Mouse (Mus musculus) heart, embryonic 14.5 days (tissue): Measurements from ENCODE around the gene Lgals8. TPM values are rescaled to one million over a fixed set of nuclear protein-coding genes. Genes with fewer than 3 reads are reported as not detected.

ENCODE experiments used
- ATAC-seq: fragments of 200-750 bp; cut with Nextera tagmentation; 2 replicates; pipeline ENCODE4 v1.8.0; 2017; ENCODE audit warnings: low read depth, moderate TSS enrichment; ENCODE audit not compliant: insufficient number of reproducible peaks, insufficient read depth, low FRiP score
- H3K27ac ChIP-seq, 2 experiments: fragments of 200-500 bp in 1 of 2; fragments of 300-500 bp in 1 of 2; sonication (generic) in 1 of 2; replicated peaks in 1 of 2; 2 replicates each; pipeline ENCODE4 v1.5.1; 2012 to 2014; ENCODE audit warnings: low read depth in 2 of 2, low read length in 2 of 2, control low read depth in 1 of 2, mild to moderate bottlenecking in 1 of 2, mixed read lengths in 1 of 2; ENCODE audit not compliant: control insufficient read depth in 1 of 2, insufficient read depth in 1 of 2
- H3K27me3 ChIP-seq: fragments of 300-500 bp; sonication (generic); 2 replicates; pipeline ENCODE4 v1.6.1; 2014; ENCODE audit warnings: mild to moderate bottlenecking, low read length, control low read depth; ENCODE audit not compliant: control insufficient read depth, insufficient read depth
- H3K36me3 ChIP-seq: fragments of 300-500 bp; sonication (generic); 2 replicates; pipeline ENCODE4 v1.6.1; 2014; ENCODE audit warnings: mild to moderate bottlenecking, control low read depth, low read length, mixed read lengths; ENCODE audit not compliant: control insufficient read depth, insufficient read depth
- H3K4me1 ChIP-seq, 2 experiments: fragments of 200-500 bp in 1 of 2; fragments of 300-500 bp in 1 of 2; sonication (generic) in 1 of 2; 2 replicates each; pipeline ENCODE4 v1.6.1; 2012 to 2014; ENCODE audit warnings: low read length in 2 of 2, control low read depth in 1 of 2, mixed read lengths in 1 of 2; ENCODE audit not compliant: control insufficient read depth in 2 of 2, insufficient read depth in 2 of 2
- H3K4me2 ChIP-seq: fragments of 300-500 bp; sonication (generic); 2 replicates; pipeline ENCODE4 v1.6.1; 2014; ENCODE audit warnings: mild to moderate bottlenecking, low read length
- H3K4me3 ChIP-seq, 2 experiments: fragments of 200-500 bp in 1 of 2; fragments of 300-500 bp in 1 of 2; sonication (generic) in 1 of 2; 2 replicates each; pipeline ENCODE4 v1.5.1; 2012 to 2014; ENCODE audit warnings: low read length in 2 of 2, mild to moderate bottlenecking in 2 of 2, control low read depth in 1 of 2, low read depth in 1 of 2, moderate library complexity in 1 of 2; ENCODE audit not compliant: control insufficient read depth in 1 of 2, insufficient read depth in 1 of 2
- H3K9ac ChIP-seq: fragments of 300-500 bp; sonication (generic); 2 replicates; pipeline ENCODE4 v1.6.1; 2014; ENCODE audit warnings: mild to moderate bottlenecking, low read length
- H3K9me3 ChIP-seq: fragments of 300-500 bp; sonication (generic); 2 replicates; pipeline ENCODE4 v1.6.1; 2016; ENCODE audit warnings: low read length, control low read depth; ENCODE audit not compliant: control insufficient read depth
- WGBS: fragments of 180-500 bp; shearing (Covaris S2); extraction: QIAGEN DNeasy Blood & Tissue Kit; methylation state at CpG from one replicate; pipeline ENCODE4 v1.1.7; 2014; 5-methylcytosine and 5-hydroxymethylcytosine counted together
- polyA plus RNA-seq: library from polyadenylated mRNA; unstranded; fragments of >200 nt; fragmentation: Nextera tagmentation; extraction: Ambion mirVana; gene quantifications from 2 replicates; pipeline ENCODE4 v1.2.1, GENCODE M21; 2014

Lgals8 gene
- 16.0 and 16.5 TPM in 2 replicates for polyA plus RNA-seq

- no peak within 1 kb of the TSS for H3K4me2 ChIP-seq
- 71% methylated on average over 1 of the region's 1 CpGs for WGBS
- no peak within 1 kb of the TSS for H3K27ac ChIP-seq
- peaks cover 5 to 11% of the 10 kb centered on the region in 2 experiments; a peak in 3 of 4 replicates for H3K4me1 ChIP-seq
- no peak within 1 kb of the TSS for H3K9ac ChIP-seq
- H3K27me3 ChIP-seq = no peaks in the 10 kb centered on the region
- ATAC-seq = no peak
- H3K4me3 ChIP-seq = no peak within 1 kb of the TSS
- H3K9me3 ChIP-seq = no peaks in the 10 kb centered on the region
- no peaks in the 10 kb centered on the region for H3K36me3 ChIP-seq
Measured at GRCm38 (mm10) chr13:12464844-12465243, at the start of gene Lgals8. Gene Lgals8 (minus strand): TSS chr13:12464944.

- ATAC-seq = no peak
- no peaks in the 10 kb centered on the region for H3K27me3 ChIP-seq
- H3K9ac ChIP-seq = no peak overlapping the region
- 73% methylated on average over 9 of the region's 9 CpGs for WGBS
- H3K4me1 ChIP-seq = no peaks in the 10 kb centered on the region
- H3K27ac ChIP-seq = no peak overlapping the region
- H3K9me3 ChIP-seq = no peaks in the 10 kb centered on the region
- no peaks in the 10 kb centered on the region for H3K36me3 ChIP-seq
- no peak overlapping the region for H3K4me2 ChIP-seq
- H3K4me3 ChIP-seq = no peak overlapping the region
Measured at GRCm38 (mm10) chr13:12511189-12511965, 46.6 kb upstream of the Lgals8 start.

DNA sequence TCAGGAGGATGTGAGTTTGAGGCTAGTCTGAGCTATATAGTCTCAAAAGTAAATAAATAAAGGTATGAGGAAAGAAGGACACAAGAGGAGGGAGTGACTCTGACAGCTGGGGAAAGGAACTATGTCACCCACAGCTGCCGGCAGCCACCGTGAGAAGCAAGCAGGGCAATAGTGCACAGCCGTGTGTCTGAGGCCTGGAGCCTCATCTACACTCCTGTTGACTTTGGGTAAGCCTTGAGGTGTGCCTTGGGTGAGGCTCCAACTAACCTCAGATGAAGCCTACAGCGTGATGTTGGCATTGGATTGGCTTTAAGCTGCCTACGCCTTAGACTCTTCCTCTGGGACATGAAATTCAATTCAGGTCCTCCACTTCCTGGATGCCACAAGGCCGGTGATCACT lies 45.3 kb upstream of the Lgals8 start:
- peaks cover 3 to 6% of the 10 kb centered on the region in 2 experiments; a peak in 2 of 4 replicates for H3K4me1 ChIP-seq
- no peaks in the 10 kb centered on the region for H3K36me3 ChIP-seq
- ATAC-seq = no peak
- H3K4me3 ChIP-seq = no peak overlapping the region
- no peak overlapping the region for H3K4me2 ChIP-seq
- no peaks in the 10 kb centered on the region for H3K9me3 ChIP-seq
- 81% methylated on average over 6 of the region's 6 CpGs for WGBS
- no peak overlapping the region for H3K9ac ChIP-seq
- H3K27me3 ChIP-seq = no peaks in the 10 kb centered on the region
- H3K27ac ChIP-seq = no peak overlapping the region

DNA sequence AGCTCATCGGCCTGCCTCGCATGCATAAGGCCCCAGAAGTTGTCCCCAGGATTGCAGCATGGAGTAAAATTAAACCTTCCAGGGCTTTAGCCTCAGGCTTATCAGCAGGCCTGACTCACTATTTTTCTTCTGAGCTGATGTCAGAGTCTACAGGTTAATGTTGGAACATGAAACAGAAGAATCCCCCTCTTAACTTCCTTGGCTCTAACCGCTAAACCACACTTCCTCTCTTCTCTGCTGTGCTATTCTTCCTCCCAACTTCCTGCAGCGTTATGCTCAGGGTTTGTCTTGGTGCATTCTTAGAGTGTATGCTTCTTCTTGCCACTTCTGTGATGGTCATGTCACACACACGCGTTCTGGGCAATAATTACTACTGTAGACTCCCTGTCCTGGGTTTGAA lies 42.7 kb upstream of the Lgals8 start:
- Histone ChIP-seq H3K27ac (no peak overlapping the region), H3K9ac (no peak overlapping the region), H3K27me3 (no peaks in the 10 kb centered on the region), H3K9me3 (no peaks in the 10 kb centered on the region), H3K4me2 (no peak overlapping the region), H3K4me1 (peaks cover 5 to 6% of the 10 kb centered on the region in 2 experiments; a peak in 2 of 4 replicates), H3K36me3 (no peaks in the 10 kb centered on the region), H3K4me3 (no peak overlapping the region)
- WGBS = 82% methylated on average over 6 of the region's 6 CpGs
- no peak for ATAC-seq

GRCm38 (mm10) chr13:12505359-12505758 lies 40.6 kb upstream of the Lgals8 start:
- H3K4me2 ChIP-seq = no peak overlapping the region
- WGBS = 46% methylated on average over 3 of the region's 3 CpGs
- peaks cover 5 to 6% of the 10 kb centered on the region in 2 experiments; a peak in 2 of 4 replicates for H3K4me1 ChIP-seq
- H3K4me3 ChIP-seq = no peak overlapping the region
- ATAC-seq = no peak
- no peaks in the 10 kb centered on the region for H3K36me3 ChIP-seq
- H3K9ac ChIP-seq = no peak overlapping the region
- no peaks in the 10 kb centered on the region for H3K27me3 ChIP-seq
- no peaks in the 10 kb centered on the region for H3K9me3 ChIP-seq
- H3K27ac ChIP-seq = no peak overlapping the region

DNA sequence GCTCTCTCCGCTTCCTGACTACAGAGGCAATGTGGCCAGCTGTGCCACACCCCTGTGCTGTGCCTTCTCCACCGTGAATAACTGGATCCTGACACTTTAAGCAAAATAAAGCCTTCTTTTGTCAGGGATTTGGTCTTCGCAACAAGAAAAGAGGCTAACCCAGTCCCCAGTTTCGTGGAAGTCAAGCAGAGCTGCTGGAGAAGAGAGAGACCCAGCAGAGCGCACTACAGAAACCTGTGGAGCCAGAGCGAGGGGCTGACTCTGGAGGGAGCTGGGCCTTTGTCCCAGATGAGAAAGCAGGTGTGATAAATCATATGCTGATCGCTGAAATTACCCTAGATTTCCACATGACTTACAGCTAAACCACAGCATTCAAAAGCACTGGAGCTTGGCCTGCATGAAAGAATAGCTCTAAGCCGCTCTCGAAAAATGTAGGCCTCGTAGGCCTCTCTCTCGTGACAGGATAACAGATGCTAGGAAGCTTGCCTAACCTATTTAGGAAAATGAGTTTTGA lies 38.6 kb upstream of the Lgals8 start:
- WGBS = 72% methylated on average over 11 of the region's 11 CpGs
- Histone ChIP-seq H3K27me3 (no peaks in the 10 kb centered on the region), H3K27ac (no peak overlapping the region), H3K4me2 (no peak overlapping the region), H3K36me3 (no peaks in the 10 kb centered on the region), H3K9ac (no peak overlapping the region), H3K4me3 (no peak overlapping the region), H3K9me3 (no peaks in the 10 kb centered on the region), H3K4me1 (peaks cover 5 to 6% of the 10 kb centered on the region in 2 experiments; a peak in 2 of 4 replicates)
- no peak for ATAC-seq

DNA sequence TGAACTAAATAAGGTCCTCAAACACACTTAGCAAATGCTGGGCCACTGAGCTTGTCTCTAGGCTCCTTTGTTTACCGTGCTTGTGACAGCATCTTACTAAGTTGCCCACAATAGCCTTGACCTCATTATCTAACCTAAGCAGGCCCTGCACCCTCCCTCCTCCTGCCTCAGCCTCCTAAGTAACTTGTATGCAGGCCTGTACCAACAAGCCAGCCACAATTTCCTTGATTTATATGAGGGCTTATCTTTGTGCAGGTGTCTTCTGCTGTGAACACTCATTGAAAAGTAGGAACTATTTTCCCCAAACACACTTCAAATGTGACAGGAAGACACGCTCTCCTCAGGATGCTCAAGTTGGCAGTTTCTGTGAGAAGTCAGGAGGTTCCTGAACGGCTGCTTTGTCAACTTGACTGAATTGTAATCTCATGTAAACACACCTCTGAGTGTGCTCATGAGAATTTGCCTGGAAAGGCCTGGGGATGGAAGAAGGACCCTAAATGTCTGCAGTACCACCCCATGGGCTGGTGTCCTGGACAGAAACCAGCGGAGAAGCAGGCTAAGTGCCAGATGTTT lies 38.0 kb upstream of the Lgals8 start:
- H3K9ac ChIP-seq = no peak overlapping the region
- H3K27ac ChIP-seq = no peak overlapping the region
- H3K4me3 ChIP-seq = no peak overlapping the region
- H3K4me1 ChIP-seq = peaks cover 5 to 6% of the 10 kb centered on the region in 2 experiments; a peak in 2 of 4 replicates
- no peak for ATAC-seq
- WGBS = 47% methylated on average over 4 of the region's 4 CpGs
- no peaks in the 10 kb centered on the region for H3K36me3 ChIP-seq
- no peaks in the 10 kb centered on the region for H3K27me3 ChIP-seq
- no peak overlapping the region for H3K4me2 ChIP-seq
- H3K9me3 ChIP-seq = no peaks in the 10 kb centered on the region
